Mouse (Mus musculus): ENCODE results near the gene Gtdc1.

DNA sequence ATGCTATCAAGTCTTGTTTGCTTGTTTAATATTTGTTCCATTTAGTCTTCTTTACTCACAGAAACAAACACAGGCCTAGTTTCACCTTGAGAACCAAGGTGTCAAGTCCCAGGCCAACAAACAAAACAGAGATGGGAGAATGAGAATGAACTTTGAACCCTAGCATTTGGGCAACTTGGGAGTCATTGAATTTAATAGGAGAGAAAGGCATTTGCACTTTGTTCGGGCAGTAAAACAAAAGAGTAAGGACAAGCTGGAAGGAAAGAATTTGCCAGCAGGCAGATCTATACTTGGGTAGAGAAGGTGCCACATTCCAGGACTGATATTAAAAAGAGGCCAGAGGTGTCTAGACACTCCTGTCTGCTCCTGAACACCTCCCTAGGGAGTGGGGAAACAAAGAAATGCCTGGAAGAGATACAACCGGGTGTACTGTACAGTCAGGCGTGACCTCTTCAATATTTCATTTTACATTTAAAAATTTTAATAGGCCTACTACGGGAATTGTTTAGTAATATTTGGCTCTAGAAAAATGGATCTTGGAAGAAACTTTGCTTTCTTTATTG is 24.3 kb upstream of the Gtdc1 start:
- TF ChIP-seq CTCF (IDR thresholded peaks at IDR 0.05; ENCODE audit: low read depth): no peak
- TF ChIP-seq EP300 (IDR thresholded peaks at IDR 0.05; ENCODE audit: low read depth): no peak
